7 mouse cellular contexts compared by ENCODE assay signal in genomic region chr11:70239541-70240279, GRCm38 (mm10). TPM values are rescaled to one million over a fixed set of nuclear protein-coding genes. Genes with fewer than 3 reads are reported as not detected.
DNase-seq lines count a peak whose midpoint lies in the region; ATAC-seq and TF ChIP-seq lines count a peak whose summit lies in the region.

Gm21988 (minus strand) TSS chr11:70239830.
Rnasek (minus strand) TSS chr11:70239842.

- TF ChIP-seq CTCF in small intestine, adult 2 months (IDR thresholded peaks at IDR 0.05; ENCODE audit: extremely low read depth, insufficient read length, insufficient replicate concordance, low read depth, low read length), result no peak

- peak within 1 kb of the TSS; percentile 93 for H3K4me2 ChIP-seq in limb, embryonic 11.5 days (ENCODE audit: low read depth, severe bottlenecking)
- H3K4me2 ChIP-seq in midbrain, embryonic 13.5 days (replicated peaks), result peak within 1 kb of the TSS; percentile 99

- peak; percentile 74; the same call in 1 of the 2 replicates for TF ChIP-seq POLR2A in small intestine, adult 2 months (IDR thresholded peaks at IDR 0.05; ENCODE audit: low read depth, low read length)

- peak; percentile 75 for DNase-seq in adrenal gland, adult 8-10 months
- DNase-seq in embryo, embryonic 9.5 days (ENCODE audit: extremely low spot score), result peak; percentile 87
- DNase-seq in heart, adult 18-20 months, result peak; percentile 89 to 92
- peak; percentile 93 for DNase-seq in kidney, adult 18-20 months
- DNase-seq in limb, embryonic 11.5 days (ENCODE audit: low spot score), result peak; percentile 88

- H3K9me3 ChIP-seq in limb, embryonic 11.5 days (ENCODE audit: control insufficient read depth, low read length), result no peaks in the 10 kb centered on the region
- no peaks in the 10 kb centered on the region for H3K9me3 ChIP-seq in midbrain, embryonic 13.5 days

- peak within 1 kb of the TSS; percentile 84 for H3K9ac ChIP-seq in limb, embryonic 11.5 days (ENCODE audit: low read length)
- H3K9ac ChIP-seq in midbrain, embryonic 13.5 days (replicated peaks), result peak within 1 kb of the TSS; percentile 85

- H3K27me3 ChIP-seq in limb, embryonic 11.5 days (ENCODE audit: control insufficient read depth, insufficient read depth, low read length), result no peaks in the 10 kb centered on the region
- H3K27me3 ChIP-seq in midbrain, embryonic 13.5 days, result peaks cover 3% of the 10 kb centered on the region; the same call in 1 of the 2 replicates
- H3K27me3 ChIP-seq in small intestine, adult 2 months (ENCODE audit: control insufficient read depth, insufficient read depth, low read length), result no peaks in the 10 kb centered on the region

- peak within 1 kb of the TSS; percentile 89 for H3K4me3 ChIP-seq in limb, embryonic 11.5 days (ENCODE audit: low read depth, low read length)
- peak within 1 kb of the TSS; percentile 96 for H3K4me3 ChIP-seq in midbrain, embryonic 13.5 days (replicated peaks)
- H3K4me3 ChIP-seq in small intestine, adult 2 months (ENCODE audit: low read depth, low read length), result peak within 1 kb of the TSS; percentile 99

- WGBS in limb, embryonic 11.5 days, result 0% methylated on average over 29 of the region's 35 CpGs
- under 1% methylated on average over 35 of the region's 35 CpGs for WGBS in midbrain, embryonic 13.5 days
- WGBS in small intestine, adult 2 months, result under 1% methylated on average over 35 of the region's 35 CpGs

- H3K36me3 ChIP-seq in limb, embryonic 11.5 days (ENCODE audit: control insufficient read depth, insufficient read depth, low read length), result peaks cover 3% of the 10 kb centered on the region; the same call in 1 of the 2 replicates
- H3K36me3 ChIP-seq in midbrain, embryonic 13.5 days, result peaks cover 13% of the 10 kb centered on the region
- peaks cover 6% of the 10 kb centered on the region; the same call in 1 of the 2 replicates for H3K36me3 ChIP-seq in small intestine, adult 2 months (ENCODE audit: control insufficient read depth, insufficient read depth, low read length)

- ATAC-seq in limb, embryonic 11.5 days (ENCODE audit: insufficient number of reproducible peaks, low FRiP score, low TSS enrichment, low read depth), result peak; percentile 31; the same call in 1 of the 2 replicates
- peak; percentile 29 for ATAC-seq in midbrain, embryonic 13.5 days

- H3K27ac ChIP-seq in limb, embryonic 11.5 days (replicated peaks; ENCODE audit: low read depth, low read length), result peak within 1 kb of the TSS; percentile 75
- peak within 1 kb of the TSS; percentile 90 for H3K27ac ChIP-seq in midbrain, embryonic 13.5 days
- peak within 1 kb of the TSS; percentile 85 for H3K27ac ChIP-seq in small intestine, adult 2 months (ENCODE audit: insufficient read depth, low read depth, low read length)

- peaks cover 13% of the 10 kb centered on the region for H3K4me1 ChIP-seq in limb, embryonic 11.5 days (ENCODE audit: control insufficient read depth, insufficient read depth, low read length)
- H3K4me1 ChIP-seq in midbrain, embryonic 13.5 days (replicated peaks), result peaks cover 38% of the 10 kb centered on the region
- H3K4me1 ChIP-seq in small intestine, adult 2 months (ENCODE audit: control insufficient read depth, insufficient read depth, insufficient read length, low read length), result peaks cover 9% of the 10 kb centered on the region; the same call in 1 of the 2 replicates

RNA-seq across cellular contexts. Expression of gene Gm21988, which starts in this region (rescaled TPM):
- 1 to 10 TPM; 3.9 to 6.7 (median 5.3) TPM for total RNA-seq in adrenal gland, adult 8-10 months (2022)
- 1 to 10 TPM; 2.7 TPM for total RNA-seq in heart, adult 18-20 months (2021)
- 8.2 and 10.5 TPM in 2 replicates for polyA plus RNA-seq in limb, embryonic 11.5 days (2014; fragmentation: Nextera tagmentation; extraction: Ambion mirVana)
- 15.0 and 15.8 TPM in 2 replicates for polyA plus RNA-seq in midbrain, embryonic 13.5 days (2015; fragmentation: Nextera tagmentation; extraction: Ambion mirVana)
- 2.6 and 4.4 TPM in 2 replicates for polyA plus RNA-seq in small intestine, adult 2 months (2012; rRNA removed)

RNA-seq across cellular contexts. Expression of gene Rnasek, which starts in this region (rescaled TPM):
- total RNA-seq in adrenal gland, adult 8-10 months (2022), result 100 to 1,000 TPM; 152 to 326 (median 207) TPM
- 100 to 1,000 TPM in 1 of 2 experiments, 10 to 100 TPM in 1; 97.8 to 102 TPM for total RNA-seq in heart, adult 18-20 months (2021)
- polyA plus RNA-seq in limb, embryonic 11.5 days (2014; fragmentation: Nextera tagmentation; extraction: Ambion mirVana), result 94.1 and 94.6 TPM in 2 replicates
- polyA plus RNA-seq in midbrain, embryonic 13.5 days (2015; fragmentation: Nextera tagmentation; extraction: Ambion mirVana), result 289 and 304 TPM in 2 replicates
- 86.6 and 182 TPM in 2 replicates for polyA plus RNA-seq in small intestine, adult 2 months (2012; rRNA removed)

Comparison
In these comparisons a context has a peak if more than half of its experiments do, and no peak if none do; other contexts are left out.
1. Peak in every context shown above with its lines: DNase-seq, ATAC-seq, H3K4me3 ChIP-seq and H3K27ac ChIP-seq.